Mouse (Mus musculus) intestine, postnatal 0 days (tissue): ENCODE results near the gene Prdm1. TPM values are rescaled to one million over a fixed set of nuclear protein-coding genes. Genes with fewer than 3 reads are reported as not detected.
A peak's percentile ranks its signal among the peaks of the same experiment; 100 is the strongest.

ENCODE experiments used
- ATAC-seq: fragments of 200-750 bp; cut with Nextera tagmentation; 2 replicates; pipeline ENCODE4 v1.8.0; 2017; ENCODE audit warnings: mild to moderate bottlenecking, moderate TSS enrichment, moderate library complexity
- H3K27ac ChIP-seq: fragments of 300-500 bp; sonication (generic); 2 replicates; pipeline ENCODE4 v1.5.1; 2014; ENCODE audit warnings: mild to moderate bottlenecking, low read depth, low read length, moderate library complexity
- H3K27me3 ChIP-seq: fragments of 300-500 bp; sonication (generic); replicated peaks from 2 replicates; pipeline ENCODE4 v1.6.1; 2014; ENCODE audit warnings: low read length, mixed read lengths; ENCODE audit not compliant: control insufficient read depth, insufficient read depth
- H3K36me3 ChIP-seq: fragments of 300-500 bp; sonication (generic); 2 replicates; pipeline ENCODE4 v1.6.1; 2014; ENCODE audit warnings: mild to moderate bottlenecking, moderate library complexity; ENCODE audit not compliant: control insufficient read depth, insufficient read depth
- H3K4me1 ChIP-seq: fragments of 300-500 bp; sonication (generic); replicated peaks from 2 replicates; pipeline ENCODE4 v1.6.1; 2014; ENCODE audit warnings: antibody characterized with exemption, low read length, mixed read lengths; ENCODE audit not compliant: control insufficient read depth, insufficient read depth
- H3K4me2 ChIP-seq: fragments of 300-500 bp; sonication (generic); replicated peaks from 2 replicates; pipeline ENCODE4 v1.6.1; 2014; ENCODE audit warnings: low read depth, mild to moderate bottlenecking, moderate library complexity
- H3K4me3 ChIP-seq: fragments of 300-500 bp; sonication (generic); 2 replicates; pipeline ENCODE4 v1.5.1; 2014; ENCODE audit warnings: low read depth, low read length
- H3K9ac ChIP-seq: fragments of 300-500 bp; sonication (generic); 2 replicates; pipeline ENCODE4 v1.6.1; 2014; ENCODE audit warnings: mild to moderate bottlenecking, low read depth, low read length
- H3K9me3 ChIP-seq: fragments of 300-500 bp; sonication (generic); 2 replicates; pipeline ENCODE4 v1.6.1; 2016; ENCODE audit warnings: mixed run types; ENCODE audit not compliant: control insufficient read depth
- CTCF ChIP-seq: sonication (generic); IDR thresholded peaks from 2 replicates; pipeline ENCODE4 v1.5.1; 2016; ENCODE audit warnings: low read depth, mild to moderate bottlenecking, control low read depth, antibody characterized with exemption, moderate library complexity
- WGBS: fragments of 180-500 bp; shearing (Covaris S2); extraction: QIAGEN DNeasy Blood & Tissue Kit; methylation state at CpG from one replicate; pipeline ENCODE4 v1.1.7; 2014; 5-methylcytosine and 5-hydroxymethylcytosine counted together
- polyA plus RNA-seq: library from polyadenylated mRNA; unstranded; fragments of >200 nt; fragmentation: Nextera tagmentation; extraction: Ambion mirVana; gene quantifications from 2 replicates; pipeline ENCODE4 v1.2.1, GENCODE M21; 2015

Prdm1 gene
- polyA plus RNA-seq, 1 experiment from 2014 or later: 17.7 TPM

DNA sequence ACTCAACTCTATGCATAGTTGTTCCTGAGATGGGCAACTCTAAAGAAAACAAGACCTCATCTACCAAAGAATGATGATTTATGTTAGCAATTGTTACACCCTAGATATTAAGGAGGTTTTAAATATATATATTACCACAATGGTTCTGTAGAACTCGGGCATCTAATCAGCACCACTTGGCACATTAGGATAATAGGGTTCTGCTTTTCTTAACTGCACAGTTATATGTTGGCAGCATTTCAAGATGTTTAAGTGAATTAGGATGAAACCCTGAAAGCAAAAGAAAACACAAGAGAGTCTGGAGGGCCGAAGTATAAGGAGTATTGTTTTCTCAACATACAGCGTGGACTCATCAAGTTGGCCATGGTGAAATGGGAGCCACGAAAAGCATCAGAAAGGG is 92.3 kb downstream of the Prdm1 start:
- 78% methylated on average over 4 of the region's 4 CpGs for WGBS
- Histone ChIP-seq H3K4me2 (no peak overlapping the region), H3K27me3 (no peaks in the 10 kb centered on the region), H3K4me3 (no peak overlapping the region), H3K36me3 (peaks cover 19% of the 10 kb centered on the region), H3K4me1 (no peaks in the 10 kb centered on the region), H3K9me3 (no peaks in the 10 kb centered on the region), H3K27ac (no peak overlapping the region), H3K9ac (no peak overlapping the region)
- no peak for TF ChIP-seq CTCF
- ATAC-seq: no peak

DNA sequence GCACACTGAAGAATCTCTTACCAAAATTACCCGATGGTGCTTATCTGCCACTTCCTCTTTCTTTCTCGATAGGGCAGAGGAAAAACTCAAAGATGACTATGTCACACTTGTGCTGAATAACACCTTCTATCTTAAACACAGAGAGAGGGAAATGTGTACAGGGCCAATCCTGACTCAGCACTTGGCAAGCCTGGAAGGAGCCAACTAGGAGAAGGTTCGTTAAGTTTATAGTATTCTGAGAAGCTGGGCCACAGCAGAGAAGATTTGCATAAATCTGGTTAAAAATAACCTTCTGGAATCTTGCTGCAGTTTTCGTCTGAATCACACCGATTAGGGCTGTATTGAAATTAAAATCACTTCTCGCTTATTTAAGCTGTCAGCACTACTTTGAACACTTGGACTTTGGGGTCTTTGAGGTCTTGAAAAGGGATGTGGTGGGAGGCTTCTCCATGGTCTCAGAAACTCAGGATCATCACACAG is 93.6 kb downstream of the Prdm1 start:
- H3K4me3 ChIP-seq: no peak overlapping the region
- no peak for TF ChIP-seq CTCF
- H3K4me2 ChIP-seq: no peak overlapping the region
- no peak for ATAC-seq
- 55% methylated on average over 6 of the region's 6 CpGs for WGBS
- H3K9ac ChIP-seq: no peak overlapping the region
- no peaks in the 10 kb centered on the region for H3K9me3 ChIP-seq
- H3K4me1 ChIP-seq: no peaks in the 10 kb centered on the region
- H3K27ac ChIP-seq: no peak overlapping the region
- peaks cover 9% of the 10 kb centered on the region for H3K36me3 ChIP-seq
- no peaks in the 10 kb centered on the region for H3K27me3 ChIP-seq

DNA sequence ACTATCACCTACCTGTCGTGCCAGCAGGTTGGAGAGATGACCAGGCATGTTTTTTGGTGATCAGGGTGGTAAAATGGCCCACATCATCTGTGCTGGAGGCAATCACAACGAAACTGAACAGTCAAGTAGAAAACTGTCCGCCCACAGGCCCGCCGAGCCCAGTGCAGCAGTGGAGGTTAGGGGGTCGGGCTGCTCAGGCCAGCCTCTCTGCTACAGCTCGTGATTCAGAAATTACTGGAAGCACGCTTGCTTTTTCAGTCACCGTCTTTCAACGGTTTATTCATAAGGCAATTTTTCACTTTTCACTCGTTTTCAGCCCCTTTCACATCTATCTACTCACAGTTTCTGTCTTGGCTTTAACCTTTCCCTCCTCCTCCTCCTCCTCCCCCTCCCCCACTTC is 96.1 kb downstream of the Prdm1 start:
- Histone ChIP-seq H3K27me3 (no peaks in the 10 kb centered on the region), H3K9me3 (no peaks in the 10 kb centered on the region), H3K4me3 (no peak overlapping the region), H3K4me1 (0 out of 2 replicates have a peak, but pooled peaks cover 3% of the 10 kb centered on the region), H3K36me3 (no peaks in the 10 kb centered on the region), H3K4me2 (no peak overlapping the region), H3K9ac (no peak overlapping the region), H3K27ac (no peak overlapping the region)
- 79% methylated on average over 11 of the region's 11 CpGs for WGBS
- no peak for ATAC-seq
- no peak for TF ChIP-seq CTCF

DNA sequence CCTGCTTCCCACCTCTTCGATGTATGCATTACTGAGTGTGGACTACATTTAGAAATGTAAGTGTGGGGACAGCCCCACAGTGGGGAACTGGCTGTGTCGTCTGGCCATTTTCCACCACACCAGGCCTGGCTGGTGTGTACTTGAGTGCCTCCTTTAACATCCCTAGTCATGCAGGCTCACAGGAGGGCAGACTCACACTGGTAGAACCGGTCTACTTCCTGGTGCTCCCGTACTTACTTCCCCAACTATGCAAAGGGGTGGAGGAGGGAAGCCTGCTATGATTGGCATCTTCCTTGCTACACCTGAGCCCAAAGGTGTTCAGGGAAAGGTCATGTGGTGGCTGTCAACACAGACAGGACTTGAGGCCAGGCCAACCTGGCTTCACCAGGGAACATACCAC is 96.6 kb downstream of the Prdm1 start:
- 49% methylated on average over 4 of the region's 4 CpGs for WGBS
- Histone ChIP-seq H3K9ac (no peak overlapping the region), H3K27ac (no peak overlapping the region), H3K9me3 (no peaks in the 10 kb centered on the region), H3K4me1 (0 out of 2 replicates have a peak, but pooled peaks cover 3% of the 10 kb centered on the region), H3K4me2 (no peak overlapping the region), H3K36me3 (no peaks in the 10 kb centered on the region), H3K4me3 (no peak overlapping the region), H3K27me3 (no peaks in the 10 kb centered on the region)
- no peak for TF ChIP-seq CTCF
- ATAC-seq: no peak

DNA sequence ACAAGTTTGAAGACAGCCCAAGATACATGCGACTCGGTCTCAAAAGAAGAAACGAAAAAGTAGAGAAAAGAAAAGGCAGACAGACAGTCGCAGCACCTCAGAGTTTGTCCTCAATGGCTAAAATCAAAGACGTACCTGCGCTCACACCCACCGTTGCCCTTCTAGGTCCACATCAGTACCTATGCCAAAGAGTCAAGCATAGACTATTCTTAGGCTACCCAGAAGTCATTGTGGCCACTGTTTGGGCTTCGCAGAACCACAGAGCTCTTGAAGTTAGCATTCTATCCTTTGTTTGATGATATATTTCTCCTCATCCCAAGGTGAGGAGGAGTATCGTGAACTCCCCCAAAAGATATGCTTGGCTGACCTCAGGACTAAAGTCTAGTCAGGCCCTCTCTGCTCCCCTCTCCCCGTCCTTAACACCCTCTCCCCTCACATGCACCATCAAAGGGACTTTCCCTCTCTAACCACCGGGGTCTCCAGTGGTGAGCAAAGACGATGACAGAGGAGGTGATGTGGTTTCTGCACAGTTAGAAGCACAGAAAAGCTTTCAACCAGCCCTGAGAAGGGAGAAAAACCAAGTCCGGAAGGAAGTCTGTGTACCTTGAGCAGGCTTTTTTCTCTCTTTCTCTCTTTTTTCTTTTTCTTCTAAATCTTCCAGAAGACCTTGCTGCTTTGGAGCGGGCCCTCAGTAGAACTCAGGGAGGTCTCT is 99.0 kb downstream of the Prdm1 start:
- no peaks in the 10 kb centered on the region for H3K27me3 ChIP-seq
- H3K4me2 ChIP-seq: no peak overlapping the region
- no peak for TF ChIP-seq CTCF
- 0 out of 2 replicates have a peak, but pooled peaks cover 3% of the 10 kb centered on the region for H3K4me1 ChIP-seq
- no peaks in the 10 kb centered on the region for H3K36me3 ChIP-seq
- no peak for ATAC-seq
- WGBS: 93% methylated on average over 14 of the region's 14 CpGs
- no peak overlapping the region for H3K9ac ChIP-seq
- H3K9me3 ChIP-seq: no peaks in the 10 kb centered on the region
- no peak overlapping the region for H3K27ac ChIP-seq
- H3K4me3 ChIP-seq: no peak overlapping the region

DNA sequence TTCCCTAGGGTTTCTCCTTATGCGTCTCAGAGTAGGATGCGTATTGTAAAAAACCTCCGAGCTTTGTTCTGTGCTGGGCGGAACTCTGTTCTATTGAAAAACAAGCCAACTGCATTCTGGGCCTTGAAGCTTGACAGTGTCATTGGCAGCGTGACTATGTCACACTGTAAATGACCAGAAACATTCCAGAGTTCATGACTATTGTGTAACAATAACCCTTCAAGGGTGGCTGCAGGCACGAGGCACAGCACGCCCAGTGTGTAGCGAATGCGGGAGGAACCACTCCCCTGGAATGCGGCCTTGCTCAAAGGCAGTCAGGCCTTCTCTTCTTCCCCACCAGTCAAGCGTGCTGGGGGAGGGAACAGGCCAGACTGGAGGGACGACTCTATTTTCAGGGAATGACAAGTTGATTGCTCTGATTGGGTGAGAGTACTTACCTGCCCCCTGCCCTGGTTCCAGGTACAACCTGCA is 100.4 kb downstream of the Prdm1 start:
- Histone ChIP-seq H3K27ac (peak overlapping the region; percentile 84), H3K4me2 (no peak overlapping the region), H3K36me3 (no peaks in the 10 kb centered on the region), H3K9ac (no peak overlapping the region), H3K9me3 (no peaks in the 10 kb centered on the region), H3K4me1 (0 out of 2 replicates have a peak, but pooled peaks cover 3% of the 10 kb centered on the region), H3K4me3 (no peak overlapping the region), H3K27me3 (no peaks in the 10 kb centered on the region)
- TF ChIP-seq CTCF: no peak
- peak; percentile 94 for ATAC-seq
- WGBS: 40% methylated on average over 12 of the region's 12 CpGs
